Mouse (Mus musculus): ENCODE measurements around the gene Rag1. TPM values are rescaled to one million over a fixed set of nuclear protein-coding genes. Genes with fewer than 3 reads are reported as not detected.

Gene Rag1
- total and polyA plus RNA-seq, 3 experiments: under 0.01 TPM; not detected in 2

GRCm38 (mm10) chr2:101620899-101621298 lies 28.4 kb downstream of the Rag1 start:
- TF ChIP-seq E2F4 (IDR thresholded peaks at IDR 0.05; ENCODE audit: borderline replicate concordance, low read depth, low read length) (no peak), POLR2AphosphoS5 (IDR thresholded peaks at IDR 0.05; ENCODE audit: borderline replicate concordance, low read depth, low read length) (no peak), CHD1 (IDR thresholded peaks at IDR 0.05; ENCODE audit: low read depth, low read length) (no peak), MAFK (IDR thresholded peaks at IDR 0.05; ENCODE audit: borderline replicate concordance, low read depth, low read length) (no peak), CTCF (IDR thresholded peaks at IDR 0.05 in 2 of 3, conservative IDR thresholded peaks at IDR 0.05 in 1 of 3; ENCODE audit: control insufficient read depth in 1 of 3, insufficient read depth in 1 of 3, low read depth in 2 of 3, low read length in 3 of 3, poor library complexity in 1 of 3, severe bottlenecking in 1 of 3) (no peak), MAZ (IDR thresholded peaks at IDR 0.05; ENCODE audit: low read depth, low read length) (no peak), POLR2AphosphoS2 (IDR thresholded peaks at IDR 0.05; ENCODE audit: low read length) (no peak), ETS1 (IDR thresholded peaks at IDR 0.05; ENCODE audit: low read depth, low read length) (no peak)
- H3K4me3 ChIP-seq (ENCODE audit: control insufficient read depth in 1 of 2, insufficient read depth in 1 of 2, low read depth in 2 of 2, low read length in 2 of 2): no peak overlapping the region
- H3K36me3 ChIP-seq (ENCODE audit: control insufficient read depth in 1 of 2, insufficient read depth in 2 of 2, low read length in 2 of 2): peaks cover 0 to 13% of the 10 kb centered on the region in 2 experiments; a peak in 2 of 4 replicates
- peaks cover 5 to 12% of the 10 kb centered on the region in 2 experiments for H3K4me1 ChIP-seq (ENCODE audit: control insufficient read depth in 1 of 2, insufficient read depth in 2 of 2, low read length in 2 of 2)
- H3K27ac ChIP-seq (ENCODE audit: control insufficient read depth, low read depth, low read length): no peak overlapping the region
- H3K9ac ChIP-seq (ENCODE audit: control insufficient read depth, low read depth, low read length, poor library complexity, severe bottlenecking): no peak overlapping the region
- no peaks in the 10 kb centered on the region for H3K79me2 ChIP-seq (ENCODE audit: control insufficient read depth, insufficient read depth, low read length, poor library complexity)
- no peaks in the 10 kb centered on the region for H3K27me3 ChIP-seq (ENCODE audit: control insufficient read depth in 1 of 2, insufficient read depth in 2 of 2, low read length in 2 of 2)
- DNase-seq (ENCODE audit: low read depth, low spot score): no peak
- H3K9me3 ChIP-seq (replicated peaks; ENCODE audit: insufficient read depth, low read length): no peaks in the 10 kb centered on the region

- Histone ChIP-seq H3K36me3 (ENCODE audit: control insufficient read depth in 1 of 2, insufficient read depth in 2 of 2, low read length in 2 of 2) (peaks cover 0 to 13% of the 10 kb centered on the region in 2 experiments; a peak in 2 of 4 replicates), H3K27me3 (ENCODE audit: control insufficient read depth in 1 of 2, insufficient read depth in 2 of 2, low read length in 2 of 2) (no peaks in the 10 kb centered on the region), H3K9ac (ENCODE audit: control insufficient read depth, low read depth, low read length, poor library complexity, severe bottlenecking) (no peak overlapping the region), H3K4me3 (ENCODE audit: control insufficient read depth in 1 of 2, insufficient read depth in 1 of 2, low read depth in 2 of 2, low read length in 2 of 2) (no peak overlapping the region), H3K27ac (ENCODE audit: control insufficient read depth, low read depth, low read length) (no peak overlapping the region), H3K79me2 (ENCODE audit: control insufficient read depth, insufficient read depth, low read length, poor library complexity) (no peaks in the 10 kb centered on the region), H3K4me1 (ENCODE audit: control insufficient read depth in 1 of 2, insufficient read depth in 2 of 2, low read length in 2 of 2) (peaks cover 5 to 12% of the 10 kb centered on the region in 2 experiments), H3K9me3 (replicated peaks; ENCODE audit: insufficient read depth, low read length) (no peaks in the 10 kb centered on the region)
- TF ChIP-seq POLR2A (IDR thresholded peaks at IDR 0.05; ENCODE audit: control insufficient read depth in 1 of 2, insufficient read depth in 1 of 2, low read depth in 1 of 2, low read length in 2 of 2, poor library complexity in 1 of 2): no peak
- TF ChIP-seq BHLHE40 (IDR thresholded peaks at IDR 0.05; ENCODE audit: borderline replicate concordance, low read depth, low read length): no peak
- TF ChIP-seq HCFC1 (IDR thresholded peaks at IDR 0.05; ENCODE audit: low read depth, low read length): no peak
- DNase-seq (ENCODE audit: low read depth, low spot score): no peak
Measured at GRCm38 (mm10) chr2:101618373-101618772, 30.9 kb downstream of the Rag1 start.

GRCm38 (mm10) chr2:101615464-101616305 lies 33.6 kb downstream of the Rag1 start:
- no peak for DNase-seq (ENCODE audit: low read depth, low spot score)
- Histone ChIP-seq H3K79me2 (ENCODE audit: control insufficient read depth, insufficient read depth, low read length, poor library complexity) (no peaks in the 10 kb centered on the region), H3K9ac (ENCODE audit: control insufficient read depth, low read depth, low read length, poor library complexity, severe bottlenecking) (no peak overlapping the region), H3K36me3 (ENCODE audit: control insufficient read depth in 1 of 2, insufficient read depth in 2 of 2, low read length in 2 of 2) (peaks cover 0 to 11% of the 10 kb centered on the region in 2 experiments; a peak in 2 of 4 replicates), H3K4me1 (ENCODE audit: control insufficient read depth in 1 of 2, insufficient read depth in 2 of 2, low read length in 2 of 2) (0 out of 4 replicates have a peak, but pooled peaks cover 0 to 4% of the 10 kb centered on the region in 2 experiments), H3K27ac (ENCODE audit: control insufficient read depth, low read depth, low read length) (no peak overlapping the region), H3K27me3 (ENCODE audit: control insufficient read depth in 1 of 2, insufficient read depth in 2 of 2, low read length in 2 of 2) (no peaks in the 10 kb centered on the region), H3K9me3 (replicated peaks; ENCODE audit: insufficient read depth, low read length) (no peaks in the 10 kb centered on the region), H3K4me3 (ENCODE audit: control insufficient read depth in 1 of 2, insufficient read depth in 1 of 2, low read depth in 2 of 2, low read length in 2 of 2) (no peak overlapping the region)
- no peak for TF ChIP-seq ETS1 (IDR thresholded peaks at IDR 0.05; ENCODE audit: low read depth, low read length)
- no peak for TF ChIP-seq ZKSCAN1 (IDR thresholded peaks at IDR 0.05; ENCODE audit: low read depth, low read length)
- TF ChIP-seq GABPA (IDR thresholded peaks at IDR 0.05; ENCODE audit: low read depth, low read length): no peak
- TF ChIP-seq RCOR1 (IDR thresholded peaks at IDR 0.05; ENCODE audit: low read depth, low read length): no peak
- TF ChIP-seq SMC3 (IDR thresholded peaks at IDR 0.05; ENCODE audit: low read depth, low read length): no peak
- no peak for TF ChIP-seq MYC (IDR thresholded peaks at IDR 0.05; ENCODE audit: low read depth, low read length)
- TF ChIP-seq GATA1 (IDR thresholded peaks at IDR 0.05; ENCODE audit: low read depth, low read length): no peak
- TF ChIP-seq UBTF (IDR thresholded peaks at IDR 0.05; ENCODE audit: borderline replicate concordance, insufficient read depth, low read depth, low read length): no peak
- TF ChIP-seq NRF1 (IDR thresholded peaks at IDR 0.05; ENCODE audit: insufficient read depth, low read depth, low read length, poor library complexity, severe bottlenecking): no peak
- TF ChIP-seq NELFE (IDR thresholded peaks at IDR 0.05; ENCODE audit: low read depth, low read length): no peak
- TF ChIP-seq CHD1 (IDR thresholded peaks at IDR 0.05; ENCODE audit: low read depth, low read length): no peak
- no peak for TF ChIP-seq CTCF (IDR thresholded peaks at IDR 0.05 in 2 of 3, conservative IDR thresholded peaks at IDR 0.05 in 1 of 3; ENCODE audit: control insufficient read depth in 1 of 3, insufficient read depth in 1 of 3, low read depth in 2 of 3, low read length in 3 of 3, poor library complexity in 1 of 3, severe bottlenecking in 1 of 3)
- no peak for TF ChIP-seq POLR2AphosphoS2 (IDR thresholded peaks at IDR 0.05; ENCODE audit: low read length)
- TF ChIP-seq KAT2A (conservative IDR thresholded peaks at IDR 0.05; ENCODE audit: low read depth, low read length): no peak
- no peak for TF ChIP-seq BHLHE40 (IDR thresholded peaks at IDR 0.05; ENCODE audit: borderline replicate concordance, low read depth, low read length)
- no peak for TF ChIP-seq USF2 (IDR thresholded peaks at IDR 0.05; ENCODE audit: borderline replicate concordance in 1 of 2, insufficient read depth in 1 of 2, low read depth in 1 of 2, low read length in 2 of 2)
